Mouse (Mus musculus): ENCODE measurements around the gene Lmnb2.

DNA sequence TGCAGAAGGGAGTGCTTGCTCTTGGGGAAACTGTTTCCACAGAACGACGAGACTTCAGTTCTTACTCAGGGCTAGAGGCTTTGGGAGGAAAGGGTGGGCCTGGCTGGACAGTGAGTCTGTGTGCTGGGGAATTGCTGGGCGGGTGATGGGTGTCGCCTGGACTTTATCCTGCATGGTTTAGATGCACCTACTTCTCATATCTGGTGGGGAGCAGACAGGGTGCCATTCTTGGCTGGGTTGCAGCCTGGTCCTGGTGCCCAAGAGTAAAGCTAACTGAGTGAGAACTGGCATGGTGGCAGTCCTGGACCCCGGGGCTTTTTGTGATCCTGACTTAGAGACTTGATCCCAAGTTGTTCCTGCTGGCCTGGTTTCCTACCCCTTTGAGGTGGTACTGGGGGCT is 61.1 kb downstream of the Lmnb2 start:
- TF ChIP-seq CTCF (IDR thresholded peaks at IDR 0.05) (no peak), EP300 (IDR thresholded peaks at IDR 0.05) (no peak)

Measured in lung, postnatal 0 days (tissue).